Mouse (Mus musculus): ENCODE data around the gene Hist2h2aa2. TPM values are rescaled to one million over a fixed set of nuclear protein-coding genes. Genes with fewer than 3 reads are reported as not detected.
A peak's percentile ranks its signal among the peaks of the same experiment; 100 is the strongest.
"Not testable (repeated sequence)": the region's sequence is repeated elsewhere in the genome, so short reads cannot be mapped to it uniquely, and the experiment has no call there.

Gene Hist2h2aa2
- 100 to 1,000 TPM; 615 to 716 TPM for total RNA-seq (2021)

GRCm38 (mm10) chr3:96239949-96240798 is at the start of gene Hist2h2aa2:
Gene Hist2h2aa2 (minus strand): TSS chr3:96240276.
- peak; percentile 96 to 98 for DNase-seq
- intact Hi-C loops (cut with DNase I), result not testable (repeated sequence)

- intact Hi-C loops (cut with DNase I), result no loop called here
- no peak for DNase-seq
Observed at GRCm38 (mm10) chr3:96289201-96289600, 49.1 kb upstream of the Hist2h2aa2 start.

GRCm38 (mm10) chr3:96287334-96287733 is 47.3 kb upstream of the Hist2h2aa2 start:
- intact Hi-C loops (cut with DNase I); DNase-seq: not testable (repeated sequence)

GRCm38 (mm10) chr3:96284457-96284856 is 44.4 kb upstream of the Hist2h2aa2 start:
- intact Hi-C loops (cut with DNase I), result loop anchor here (5.0 kb wide), 1 partner anchor 158 kb away; no protein-coding TSS in a partner anchor
- DNase-seq, result peak in 1 of 2 experiments; percentile 48

GRCm38 (mm10) chr3:96280660-96281059 is 40.6 kb upstream of the Hist2h2aa2 start:
- intact Hi-C loops (cut with DNase I), result loop anchor here (5.0 kb wide), 1 partner anchor 162 kb away; no protein-coding TSS in a partner anchor
- DNase-seq, result no peak

GRCm38 (mm10) chr3:96277800-96278624 is 37.9 kb upstream of the Hist2h2aa2 start:
- DNase-seq, result peak; percentile 93 to 96
- intact Hi-C loops (cut with DNase I), result loop anchor here (2.0 kb wide), 1 partner anchor 223 kb away; no protein-coding TSS in a partner anchor

- peak; percentile 38 to 45 for DNase-seq
- intact Hi-C loops (cut with DNase I), result no loop called here
Observed at GRCm38 (mm10) chr3:96277428-96277799, 37.3 kb upstream of the Hist2h2aa2 start.

- intact Hi-C loops (cut with DNase I), result no loop called here
- no peak for DNase-seq
Observed at GRCm38 (mm10) chr3:96273591-96274465, 33.8 kb upstream of the Hist2h2aa2 start.

- peak; percentile 91 to 93 for DNase-seq
- intact Hi-C loops (cut with DNase I), result no loop called here
Observed at GRCm38 (mm10) chr3:96269511-96270474, 29.7 kb upstream of the Hist2h2aa2 start, which contains the start of gene Hist2h2bb. Gene Hist2h2bb (plus strand): TSS chr3:96269752.

- DNase-seq; intact Hi-C loops (cut with DNase I): not testable (repeated sequence)
Observed at GRCm38 (mm10) chr3:96268776-96269378, 28.8 kb upstream of the Hist2h2aa2 start.

GRCm38 (mm10) chr3:96268051-96268775 is 28.1 kb upstream of the Hist2h2aa2 start, which contains the start of gene Hist2h3b:
Gene Hist2h3b (plus strand): TSS chr3:96268654.
- intact Hi-C loops (cut with DNase I), result no loop called here
- DNase-seq, result peak; percentile 86 to 87

GRCm38 (mm10) chr3:96267541-96267940 is 27.5 kb upstream of the Hist2h2aa2 start:
- intact Hi-C loops (cut with DNase I), result no loop called here

GRCm38 (mm10) chr3:96266132-96266710 is 26.1 kb upstream of the Hist2h2aa2 start:
- intact Hi-C loops (cut with DNase I), result no loop called here
- no peak for DNase-seq

More at GRCm38 (mm10) chr3:96267541-96267940, 27.5 kb upstream of the Hist2h2aa2 start:
- no peak for DNase-seq

- intact Hi-C loops (cut with DNase I), result no loop called here
- no peak for DNase-seq
Observed at GRCm38 (mm10) chr3:96264404-96264949, 24.4 kb upstream of the Hist2h2aa2 start.

GRCm38 (mm10) chr3:96263558-96264403 is 23.7 kb upstream of the Hist2h2aa2 start:
- intact Hi-C loops (cut with DNase I), result no loop called here
- peak; percentile 70 to 77 for DNase-seq

- intact Hi-C loops (cut with DNase I), result no loop called here
- DNase-seq, result peak; percentile 97 to 98
Observed at GRCm38 (mm10) chr3:96262979-96263550, 23.0 kb upstream of the Hist2h2aa2 start, which contains the start of gene Hist2h4. Gene Hist2h4 (minus strand): TSS chr3:96263311.
